Mouse (Mus musculus): Measurements from ENCODE around the gene Olfr545. TPM values are rescaled to one million over a fixed set of nuclear protein-coding genes. Genes with fewer than 3 reads are reported as not detected.
A peak's percentile ranks its signal among the peaks of the same experiment; 100 is the strongest.

The Olfr545 gene
- 0.11 and 0.29 TPM in 2 replicates for polyA plus RNA-seq (2016; fragmentation: Nextera tagmentation; extraction: Ambion mirVana)

- Histone ChIP-seq H3K4me1 (replicated peaks) (no peaks in the 10 kb centered on the region), H3K9me3 (no peaks in the 10 kb centered on the region), H3K36me3 (no peaks in the 10 kb centered on the region), H3K4me3 (no peak within 1 kb of the TSS), H3K27ac (no peak within 1 kb of the TSS), H3K27me3 (ENCODE audit: insufficient read depth, poor library complexity, severe bottlenecking) (no peaks in the 10 kb centered on the region)
- WGBS: 74% methylated on average over 3 of the region's 3 CpGs
- no peak for DNase-seq (ENCODE audit: low spot score)
Observed at GRCm38 (mm10) chr7:102499473-102499872, at the start of gene Olfr545. Olfr545 (minus strand) TSS chr7:102499573.

- Histone ChIP-seq H3K27me3 (ENCODE audit: insufficient read depth, poor library complexity, severe bottlenecking) (no peaks in the 10 kb centered on the region), H3K36me3 (no peaks in the 10 kb centered on the region), H3K4me3 (no peak overlapping the region), H3K27ac (no peak overlapping the region), H3K4me1 (replicated peaks) (no peaks in the 10 kb centered on the region), H3K9me3 (no peaks in the 10 kb centered on the region)
- WGBS: 61% methylated on average over 3 of the region's 3 CpGs
- no peak for DNase-seq (ENCODE audit: low spot score)
Observed at GRCm38 (mm10) chr7:102541251-102541650, 41.9 kb upstream of the Olfr545 start.

GRCm38 (mm10) chr7:102540596-102540995, 41.2 kb upstream of the Olfr545 start, which contains the start of gene Olfr548-ps1:
Olfr548-ps1 (plus strand) TSS chr7:102540896.
- DNase-seq (ENCODE audit: low spot score): no peak
- Histone ChIP-seq H3K4me1 (replicated peaks) (no peaks in the 10 kb centered on the region), H3K4me3 (no peak within 1 kb of the TSS), H3K9me3 (no peaks in the 10 kb centered on the region), H3K27ac (no peak within 1 kb of the TSS), H3K36me3 (no peaks in the 10 kb centered on the region), H3K27me3 (ENCODE audit: insufficient read depth, poor library complexity, severe bottlenecking) (no peaks in the 10 kb centered on the region)
- WGBS: 82% methylated on average over 2 of the region's 2 CpGs

- WGBS: 92% methylated on average over 1 of the region's 1 CpGs
- no peak for DNase-seq (ENCODE audit: low spot score)
- Histone ChIP-seq H3K36me3 (no peaks in the 10 kb centered on the region), H3K27ac (no peak within 1 kb of the TSS), H3K9me3 (no peaks in the 10 kb centered on the region), H3K4me1 (replicated peaks) (no peaks in the 10 kb centered on the region), H3K4me3 (no peak within 1 kb of the TSS), H3K27me3 (ENCODE audit: insufficient read depth, poor library complexity, severe bottlenecking) (no peaks in the 10 kb centered on the region)
Observed at GRCm38 (mm10) chr7:102534449-102534848, 35.1 kb upstream of the Olfr545 start, which contains the start of gene Olfr547. Olfr547 (plus strand) TSS chr7:102534749.

GRCm38 (mm10) chr7:102529052-102529451, 29.7 kb upstream of the Olfr545 start:
- Histone ChIP-seq H3K9me3 (no peaks in the 10 kb centered on the region), H3K36me3 (no peaks in the 10 kb centered on the region), H3K27ac (no peak overlapping the region), H3K27me3 (ENCODE audit: insufficient read depth, poor library complexity, severe bottlenecking) (no peaks in the 10 kb centered on the region), H3K4me3 (no peak overlapping the region), H3K4me1 (replicated peaks) (no peaks in the 10 kb centered on the region)
- 84% methylated on average over 1 of the region's 1 CpGs for WGBS
- no peak for DNase-seq (ENCODE audit: low spot score)

GRCm38 (mm10) chr7:102517051-102517335, 17.6 kb upstream of the Olfr545 start:
- DNase-seq (ENCODE audit: low spot score): no peak
- Histone ChIP-seq H3K36me3 (no peaks in the 10 kb centered on the region), H3K27me3 (ENCODE audit: insufficient read depth, poor library complexity, severe bottlenecking) (peaks cover 34% of the 10 kb centered on the region), H3K4me1 (replicated peaks) (peaks cover 8% of the 10 kb centered on the region; the same call in 1 of the 2 replicates), H3K27ac (no peak overlapping the region), H3K4me3 (no peak overlapping the region), H3K9me3 (no peaks in the 10 kb centered on the region)
- WGBS: 85% methylated on average over 2 of the region's 2 CpGs

- Histone ChIP-seq H3K27ac (no peak overlapping the region), H3K4me1 (replicated peaks) (peaks cover 8% of the 10 kb centered on the region; the same call in 1 of the 2 replicates), H3K27me3 (ENCODE audit: insufficient read depth, poor library complexity, severe bottlenecking) (peaks cover 39% of the 10 kb centered on the region), H3K36me3 (no peaks in the 10 kb centered on the region), H3K9me3 (no peaks in the 10 kb centered on the region), H3K4me3 (no peak overlapping the region)
- WGBS: 80% methylated on average over 10 of the region's 10 CpGs
- DNase-seq (ENCODE audit: low spot score): no peak
Observed at GRCm38 (mm10) chr7:102516261-102517050, 17.1 kb upstream of the Olfr545 start.

GRCm38 (mm10) chr7:102514144-102514543, 14.8 kb upstream of the Olfr545 start:
- WGBS: 72% methylated on average over 4 of the region's 4 CpGs
- no peak for DNase-seq (ENCODE audit: low spot score)
- Histone ChIP-seq H3K27me3 (ENCODE audit: insufficient read depth, poor library complexity, severe bottlenecking) (peaks cover 45% of the 10 kb centered on the region), H3K36me3 (no peaks in the 10 kb centered on the region), H3K9me3 (no peaks in the 10 kb centered on the region), H3K27ac (no peak overlapping the region), H3K4me3 (no peak overlapping the region), H3K4me1 (replicated peaks) (peaks cover 8% of the 10 kb centered on the region; the same call in 1 of the 2 replicates)

GRCm38 (mm10) chr7:102512814-102513435, 13.6 kb upstream of the Olfr545 start:
- H3K9me3 ChIP-seq: no peaks in the 10 kb centered on the region
- peak overlapping the region; percentile 80 for H3K27ac ChIP-seq
- H3K36me3 ChIP-seq: no peaks in the 10 kb centered on the region
- peaks cover 49% of the 10 kb centered on the region for H3K27me3 ChIP-seq (ENCODE audit: insufficient read depth, poor library complexity, severe bottlenecking)
- H3K4me1 ChIP-seq (replicated peaks): peaks cover 8% of the 10 kb centered on the region; the same call in 1 of the 2 replicates
- peak overlapping the region; percentile 65 for H3K4me3 ChIP-seq
- DNase-seq (ENCODE audit: low spot score): peak; percentile 89
- under 1% methylated on average over 54 of the region's 54 CpGs for WGBS

GRCm38 (mm10) chr7:102511927-102512326, 12.6 kb upstream of the Olfr545 start:
- no peak for DNase-seq (ENCODE audit: low spot score)
- 94% methylated on average over 10 of the region's 10 CpGs for WGBS
- no peaks in the 10 kb centered on the region for H3K36me3 ChIP-seq

GRCm38 (mm10) chr7:102509726-102510125, 10.4 kb upstream of the Olfr545 start:
- DNase-seq (ENCODE audit: low spot score): no peak
- H3K4me1 ChIP-seq (replicated peaks): peaks cover 8% of the 10 kb centered on the region; the same call in 1 of the 2 replicates
- H3K27me3 ChIP-seq (ENCODE audit: insufficient read depth, poor library complexity, severe bottlenecking): peaks cover 37% of the 10 kb centered on the region
- H3K4me3 ChIP-seq: no peak overlapping the region
- H3K9me3 ChIP-seq: no peaks in the 10 kb centered on the region
- WGBS: 86% methylated on average over 7 of the region's 7 CpGs
- no peaks in the 10 kb centered on the region for H3K36me3 ChIP-seq
- H3K27ac ChIP-seq: no peak overlapping the region

More at GRCm38 (mm10) chr7:102511927-102512326, 12.6 kb upstream of the Olfr545 start:
- Histone ChIP-seq H3K4me3 (no peak overlapping the region), H3K9me3 (no peaks in the 10 kb centered on the region), H3K27me3 (ENCODE audit: insufficient read depth, poor library complexity, severe bottlenecking) (peaks cover 48% of the 10 kb centered on the region), H3K27ac (no peak overlapping the region), H3K4me1 (replicated peaks) (peaks cover 8% of the 10 kb centered on the region; the same call in 1 of the 2 replicates)

GRCm38 (mm10) chr7:102508666-102509065, 9.3 kb upstream of the Olfr545 start:
- DNase-seq (ENCODE audit: low spot score): no peak
- 92% methylated on average over 6 of the region's 6 CpGs for WGBS
- Histone ChIP-seq H3K4me3 (no peak overlapping the region), H3K4me1 (replicated peaks) (peaks cover 8% of the 10 kb centered on the region; the same call in 1 of the 2 replicates), H3K36me3 (no peaks in the 10 kb centered on the region), H3K27ac (no peak overlapping the region), H3K9me3 (no peaks in the 10 kb centered on the region), H3K27me3 (ENCODE audit: insufficient read depth, poor library complexity, severe bottlenecking) (peaks cover 26% of the 10 kb centered on the region)

- Histone ChIP-seq H3K4me1 (replicated peaks) (0 out of 2 replicates have a peak, but pooled peaks cover 5% of the 10 kb centered on the region), H3K4me3 (no peak overlapping the region), H3K27ac (no peak overlapping the region), H3K36me3 (no peaks in the 10 kb centered on the region), H3K9me3 (no peaks in the 10 kb centered on the region), H3K27me3 (ENCODE audit: insufficient read depth, poor library complexity, severe bottlenecking) (peaks cover 22% of the 10 kb centered on the region)
- WGBS: 86% methylated on average over 9 of the region's 9 CpGs
- DNase-seq (ENCODE audit: low spot score): no peak
Observed at GRCm38 (mm10) chr7:102508066-102508465, 8.7 kb upstream of the Olfr545 start.

Measured in hindbrain, embryonic 10.5 days (tissue).